Mouse (Mus musculus) ovary, adult 2 months (tissue): ENCODE results near the gene Lbp. TPM values are rescaled to one million over a fixed set of nuclear protein-coding genes. Genes with fewer than 3 reads are reported as not detected.

Source experiments
- polyA plus RNA-seq: library from polyadenylated mRNA; depleted of rRNA; stranded (reverse); fragments of >200 nt; gene quantifications from 2 replicates; pipeline ENCODE4 v1.2.3, GENCODE M21; 2012; rRNA removed

The Lbp gene
- 163 and 175 TPM in 2 replicates for polyA plus RNA-seq

DNA sequence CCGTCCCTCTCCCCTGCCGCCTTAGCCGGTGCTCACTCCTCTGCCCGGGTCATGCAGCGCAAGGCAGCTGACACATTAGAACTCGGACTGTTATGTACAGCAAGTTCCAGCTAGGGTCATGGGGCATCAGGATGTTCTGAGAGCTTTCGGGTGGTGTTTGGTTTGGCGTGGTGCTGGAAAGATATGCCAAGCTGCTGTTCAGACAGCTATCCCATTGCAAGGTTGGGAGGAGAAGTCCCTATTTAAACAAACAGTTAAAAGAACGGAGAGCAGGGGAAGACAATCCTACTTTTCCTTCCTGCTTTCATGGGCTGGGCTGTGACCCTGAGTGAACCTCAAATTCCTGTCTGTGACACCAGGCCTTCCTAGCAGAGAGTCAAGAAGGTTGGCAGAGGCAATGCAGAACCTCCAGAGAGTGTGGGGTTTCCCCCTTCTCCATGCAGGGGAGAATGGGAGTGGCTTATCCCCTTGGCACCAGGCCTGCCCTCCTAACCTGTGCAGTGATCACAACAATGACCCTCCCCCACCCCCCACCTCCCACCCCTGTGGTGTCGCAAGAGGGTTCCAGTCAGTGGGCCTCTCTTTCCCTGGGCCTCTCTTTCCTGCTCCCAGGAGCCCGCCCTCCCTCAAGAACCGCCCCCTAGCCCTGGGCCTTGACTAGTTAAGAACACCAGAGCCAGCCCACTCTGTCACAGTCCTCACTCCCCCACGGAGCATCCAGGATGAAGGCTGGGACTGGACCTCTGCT is at the start of gene Lbp:
Gene Lbp (plus strand): TSS at position 546 of the 748 bp plus-strand sequence.

DNA sequence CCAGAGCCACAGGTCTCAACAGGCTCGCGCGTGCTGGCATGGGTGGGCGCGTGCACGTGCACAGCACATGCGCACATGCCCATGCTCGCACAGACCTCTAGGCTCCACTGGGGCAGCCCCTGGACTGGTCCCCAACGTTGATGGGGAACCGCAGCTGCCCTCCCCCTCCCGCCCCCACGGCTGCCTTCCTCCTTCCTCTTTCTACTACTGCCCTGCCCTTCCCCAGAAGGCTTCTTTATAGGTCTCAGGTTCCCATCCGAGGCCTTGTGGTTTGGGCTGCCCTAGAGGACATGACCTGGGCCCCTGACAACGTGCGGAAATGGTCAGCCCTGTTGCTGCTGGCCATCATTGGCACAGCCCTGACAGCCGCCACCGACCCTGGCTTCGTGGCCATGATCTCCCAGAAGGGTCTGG is 48.3 kb upstream of the Lbp start, which contains the start of gene Bpi:
Gene Bpi (plus strand): TSS at position 90 of the 414 bp plus-strand sequence.

DNA sequence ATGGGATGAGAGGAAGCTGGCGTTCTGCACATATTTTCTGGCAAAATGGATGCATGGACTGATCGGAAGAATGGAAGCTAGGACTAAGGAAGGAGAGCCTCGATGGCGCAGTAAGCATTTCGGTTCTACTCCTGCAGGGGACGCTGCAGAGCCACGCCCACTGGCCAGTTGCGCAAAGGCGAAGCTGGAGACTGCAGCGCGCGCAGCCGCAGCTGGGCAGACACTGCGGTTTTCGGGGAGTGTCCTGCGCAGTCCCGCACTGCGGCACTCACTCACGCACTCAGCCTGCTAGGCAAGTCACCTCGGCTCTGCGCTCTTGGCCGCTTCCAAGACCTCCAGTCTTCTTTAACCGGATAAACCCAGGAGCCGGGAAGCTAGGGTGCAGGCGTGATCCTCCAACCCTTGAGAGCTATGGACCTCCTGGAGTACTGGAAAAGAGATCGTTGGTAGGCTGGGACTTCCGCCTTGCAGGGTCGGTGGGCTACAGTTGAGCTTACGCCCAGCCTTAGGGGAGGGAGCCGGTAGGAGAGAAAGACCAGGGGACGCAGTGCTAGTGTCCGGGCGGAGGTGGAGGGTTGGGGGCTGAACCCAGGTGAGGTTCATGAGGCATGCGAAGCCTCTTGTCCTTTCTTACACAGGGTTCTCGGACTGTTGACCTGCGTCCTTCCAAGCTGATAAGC is 69.3 kb downstream of the Lbp start, which contains the start of gene Snhg11:
Gene Snhg11 (plus strand): TSS at position 196 of the 680 bp plus-strand sequence.

Other genes starting within 250 kb of the Lbp start
- gene Tgm2, start 160.1 kb upstream of the Lbp start, polyA plus RNA-seq, result 275 and 294 TPM in 2 replicates
- gene D630003M21Rik, start 77.3 kb upstream of the Lbp start, polyA plus RNA-seq, result 7.0 and 7.1 TPM in 2 replicates
- 0.21 TPM in 1 of 2 replicates, not detected in the other for gene Bpi, start 48.4 kb upstream of the Lbp start, polyA plus RNA-seq
- 23.0 and 32.9 TPM in 2 replicates for gene Snhg11, start 69.1 kb downstream of the Lbp start, polyA plus RNA-seq
- gene Ralgapb, start 103.4 kb downstream of the Lbp start, polyA plus RNA-seq, result 30.2 and 32.1 TPM in 2 replicates
- gene Adig, start 196.1 kb downstream of the Lbp start, polyA plus RNA-seq, result 17.3 and 17.9 TPM in 2 replicates
- gene Arhgap40, start 206.3 kb downstream of the Lbp start, polyA plus RNA-seq, result 2.3 and 2.7 TPM in 2 replicates